Mouse (Mus musculus) megakaryocyte progenitor cell, adult 5-6 weeks (primary cell): ENCODE measurements around the gene Errfi1. TPM values are rescaled to one million over a fixed set of nuclear protein-coding genes. Genes with fewer than 3 reads are reported as not detected.

Experiments used
- ATAC-seq: replicated peaks from 2 replicates; pipeline ENCODE4 v1.8.0; 2016; ENCODE audit warnings: mild to moderate bottlenecking, moderate TSS enrichment, inconsistent platforms; ENCODE audit not compliant: poor library complexity
- total RNA-seq, 2 experiments: library from RNA; stranded (forward) in 1 of 2; stranded (reverse) in 1 of 2; fragments of 157-497, 149-512 nt in 1 of 2; fragments of 200-1000 nt in 1 of 2; gene quantifications; 2 replicates each; pipeline versions ENCODE4 v1.2.3 to v1.2.4; 2015 to 2017

Errfi1 gene
- total RNA-seq, 2 experiments from 2014 or later: 0.54 to 0.84 TPM

- ATAC-seq: no peak
Observed at GRCm38 (mm10) chr4:150846316-150846715, 7.4 kb upstream of the Errfi1 start.

GRCm38 (mm10) chr4:150849964-150850363, 3.8 kb upstream of the Errfi1 start:
- no peak for ATAC-seq

- ATAC-seq: no peak
Observed at GRCm38 (mm10) chr4:150850893-150851292, 2.8 kb upstream of the Errfi1 start.

GRCm38 (mm10) chr4:150852045-150852444, 1.7 kb upstream of the Errfi1 start:
- no peak for ATAC-seq

- no peak for ATAC-seq
Observed at GRCm38 (mm10) chr4:150852479-150852878, 1.2 kb upstream of the Errfi1 start.

- peak; percentile 96 for ATAC-seq
Observed at GRCm38 (mm10) chr4:150854839-150855246, 1.1 kb downstream of the Errfi1 start.

GRCm38 (mm10) chr4:150855346-150855745, 1.6 kb downstream of the Errfi1 start:
- ATAC-seq: no peak

- peak; percentile 37; the same call in 1 of the 2 replicates for ATAC-seq
Observed at GRCm38 (mm10) chr4:150860526-150860925, 6.8 kb downstream of the Errfi1 start.

- no peak for ATAC-seq
Observed at GRCm38 (mm10) chr4:150861161-150861560, 7.4 kb downstream of the Errfi1 start.

GRCm38 (mm10) chr4:150862626-150863375, 9.1 kb downstream of the Errfi1 start:
- ATAC-seq: no peak

- peak; percentile 66 for ATAC-seq
Observed at GRCm38 (mm10) chr4:150865371-150865770, 11.7 kb downstream of the Errfi1 start.

GRCm38 (mm10) chr4:150866069-150866468, 12.3 kb downstream of the Errfi1 start:
- ATAC-seq: no peak

- no peak for ATAC-seq
Observed at GRCm38 (mm10) chr4:150866494-150866893, 12.8 kb downstream of the Errfi1 start.

GRCm38 (mm10) chr4:150868161-150868560, 14.4 kb downstream of the Errfi1 start:
- ATAC-seq: no peak

GRCm38 (mm10) chr4:150868859-150869258, 15.1 kb downstream of the Errfi1 start:
- no peak for ATAC-seq

- no peak for ATAC-seq
Observed at GRCm38 (mm10) chr4:150869276-150870197, 15.8 kb downstream of the Errfi1 start.

GRCm38 (mm10) chr4:150870963-150871391, 17.3 kb downstream of the Errfi1 start:
- no peak for ATAC-seq

GRCm38 (mm10) chr4:150871392-150872138, 17.8 kb downstream of the Errfi1 start:
- no peak for ATAC-seq

GRCm38 (mm10) chr4:150872139-150872651, 18.5 kb downstream of the Errfi1 start:
- ATAC-seq: no peak

- ATAC-seq: no peak
Observed at GRCm38 (mm10) chr4:150872681-150873080, 19.0 kb downstream of the Errfi1 start.

GRCm38 (mm10) chr4:150874416-150874815, 20.7 kb downstream of the Errfi1 start:
- ATAC-seq: 0 out of 2 replicates have a peak, but pooled peaks have one; percentile 14
